Mouse (Mus musculus) hindbrain, embryonic 13.5 days (tissue): ENCODE results near the gene Gxylt2. TPM values are rescaled to one million over a fixed set of nuclear protein-coding genes. Genes with fewer than 3 reads are reported as not detected.
A peak's percentile ranks its signal among the peaks of the same experiment; 100 is the strongest.

ENCODE experiments used
- ATAC-seq: fragments of 200-750 bp; cut with Nextera tagmentation; 2 replicates; pipeline ENCODE4 v1.8.0; 2017; ENCODE audit warnings: moderate TSS enrichment; ENCODE audit not compliant: low FRiP score
- H3K27ac ChIP-seq: fragments of 300-500 bp; sonication (generic); 2 replicates; pipeline ENCODE4 v1.5.1; 2015; ENCODE audit warnings: inconsistent platforms, mild to moderate bottlenecking, moderate library complexity
- H3K27me3 ChIP-seq: fragments of 300-500 bp; sonication (generic); 2 replicates; pipeline ENCODE4 v1.6.1; 2015; ENCODE audit warnings: mild to moderate bottlenecking, inconsistent platforms
- H3K36me3 ChIP-seq: fragments of 300-500 bp; sonication (generic); 2 replicates; pipeline ENCODE4 v1.6.1; 2015; ENCODE audit warnings: mild to moderate bottlenecking, inconsistent platforms
- H3K4me1 ChIP-seq: fragments of 300-500 bp; sonication (generic); replicated peaks from 2 replicates; pipeline ENCODE4 v1.6.1; 2015; ENCODE audit warnings: inconsistent platforms
- H3K4me2 ChIP-seq: fragments of 300-500 bp; sonication (generic); 2 replicates; pipeline ENCODE4 v1.6.1; 2015; ENCODE audit warnings: inconsistent platforms, mild to moderate bottlenecking, moderate library complexity
- H3K4me3 ChIP-seq: fragments of 300-500 bp; sonication (generic); 2 replicates; pipeline ENCODE4 v1.5.1; 2015; ENCODE audit warnings: mild to moderate bottlenecking, inconsistent platforms
- H3K9ac ChIP-seq: fragments of 300-500 bp; sonication (generic); 2 replicates; pipeline ENCODE4 v1.6.1; 2015; ENCODE audit warnings: mild to moderate bottlenecking, inconsistent platforms
- H3K9me3 ChIP-seq: fragments of 300-500 bp; sonication (generic); 2 replicates; pipeline ENCODE4 v1.6.1; 2016; ENCODE audit warnings: inconsistent platforms
- WGBS: fragments of 180-500 bp; shearing (Covaris S2); methylation state at CpG from one replicate; pipeline ENCODE4 v1.1.7; 2015; 5-methylcytosine and 5-hydroxymethylcytosine counted together
- polyA plus RNA-seq: library from polyadenylated mRNA; unstranded; fragments of >200 nt; fragmentation: Nextera tagmentation; extraction: Ambion mirVana; gene quantifications from 2 replicates; pipeline ENCODE4 v1.2.1, GENCODE M21; 2015

The Gxylt2 gene
- polyA plus RNA-seq, 1 experiment from 2014 or later, result 2.2 TPM

- WGBS, result 70% methylated on average over 1 of the region's 1 CpGs
These were observed 103.2 kb downstream of the Gxylt2 start for GRCm38 (mm10) chr6:100807746-100808145.

GRCm38 (mm10) chr6:100808221-100808778, 103.8 kb downstream of the Gxylt2 start:
- no peak for ATAC-seq
- no peak overlapping the region for H3K27ac ChIP-seq
- WGBS, result 94% methylated on average over 6 of the region's 6 CpGs

More at GRCm38 (mm10) chr6:100807746-100808145, 103.2 kb downstream of the Gxylt2 start:
- H3K9ac ChIP-seq, result no peak overlapping the region
- H3K4me1 ChIP-seq, result 0 out of 2 replicates have a peak, but pooled peaks cover 2% of the 10 kb centered on the region
- ATAC-seq, result no peak
- no peak overlapping the region for H3K4me2 ChIP-seq
- no peaks in the 10 kb centered on the region for H3K27me3 ChIP-seq
- no peaks in the 10 kb centered on the region for H3K9me3 ChIP-seq
- H3K36me3 ChIP-seq, result no peaks in the 10 kb centered on the region
- no peak overlapping the region for H3K4me3 ChIP-seq
- no peak overlapping the region for H3K27ac ChIP-seq

GRCm38 (mm10) chr6:100810117-100810516, 105.6 kb downstream of the Gxylt2 start:
- Histone ChIP-seq H3K9me3 (no peaks in the 10 kb centered on the region), H3K27ac (no peak overlapping the region), H3K4me2 (no peak overlapping the region), H3K36me3 (no peaks in the 10 kb centered on the region), H3K4me3 (no peak overlapping the region), H3K4me1 (no peaks in the 10 kb centered on the region), H3K27me3 (no peaks in the 10 kb centered on the region), H3K9ac (no peak overlapping the region)
- ATAC-seq, result no peak
- WGBS, result 90% methylated on average over 4 of the region's 4 CpGs

More at GRCm38 (mm10) chr6:100808221-100808778, 103.8 kb downstream of the Gxylt2 start:
- no peaks in the 10 kb centered on the region for H3K36me3 ChIP-seq
- no peaks in the 10 kb centered on the region for H3K27me3 ChIP-seq
- H3K4me1 ChIP-seq, result no peaks in the 10 kb centered on the region
- no peak overlapping the region for H3K4me2 ChIP-seq
- H3K9me3 ChIP-seq, result no peaks in the 10 kb centered on the region
- no peak overlapping the region for H3K4me3 ChIP-seq
- H3K9ac ChIP-seq, result no peak overlapping the region

- Histone ChIP-seq H3K9ac (no peak overlapping the region), H3K4me3 (no peak overlapping the region), H3K27me3 (no peaks in the 10 kb centered on the region), H3K4me2 (no peak overlapping the region), H3K27ac (no peak overlapping the region), H3K36me3 (no peaks in the 10 kb centered on the region), H3K4me1 (no peaks in the 10 kb centered on the region), H3K9me3 (no peaks in the 10 kb centered on the region)
- no peak for ATAC-seq
- 82% methylated on average over 3 of the region's 3 CpGs for WGBS
These were observed 107.2 kb downstream of the Gxylt2 start for GRCm38 (mm10) chr6:100811731-100812130.

- no peak for ATAC-seq
- H3K27me3 ChIP-seq, result no peaks in the 10 kb centered on the region
- WGBS, result 90% methylated on average over 2 of the region's 2 CpGs
- no peak overlapping the region for H3K4me2 ChIP-seq
- H3K4me3 ChIP-seq, result no peak overlapping the region
- no peak overlapping the region for H3K27ac ChIP-seq
- no peaks in the 10 kb centered on the region for H3K36me3 ChIP-seq
- no peaks in the 10 kb centered on the region for H3K9me3 ChIP-seq
- no peak overlapping the region for H3K9ac ChIP-seq
- H3K4me1 ChIP-seq, result no peaks in the 10 kb centered on the region
These were observed 116.8 kb downstream of the Gxylt2 start for GRCm38 (mm10) chr6:100821367-100821766.

- no peak for ATAC-seq
- Histone ChIP-seq H3K9ac (no peak overlapping the region), H3K27ac (no peak overlapping the region), H3K9me3 (no peaks in the 10 kb centered on the region), H3K27me3 (no peaks in the 10 kb centered on the region), H3K36me3 (no peaks in the 10 kb centered on the region), H3K4me1 (no peaks in the 10 kb centered on the region), H3K4me2 (no peak overlapping the region), H3K4me3 (no peak overlapping the region)
- WGBS, result 85% methylated on average over 1 of the region's 1 CpGs
These were observed 118.8 kb downstream of the Gxylt2 start for GRCm38 (mm10) chr6:100823356-100823755.

GRCm38 (mm10) chr6:100824381-100824965, 119.9 kb downstream of the Gxylt2 start:
- ATAC-seq, result no peak
- no peaks in the 10 kb centered on the region for H3K9me3 ChIP-seq

GRCm38 (mm10) chr6:100826046-100826445, 121.5 kb downstream of the Gxylt2 start:
- no peaks in the 10 kb centered on the region for H3K27me3 ChIP-seq
- 89% methylated on average over 6 of the region's 6 CpGs for WGBS
- no peak overlapping the region for H3K4me2 ChIP-seq

More at GRCm38 (mm10) chr6:100824381-100824965, 119.9 kb downstream of the Gxylt2 start:
- H3K27ac ChIP-seq, result no peak overlapping the region
- no peak overlapping the region for H3K4me3 ChIP-seq
- 67% methylated on average over 7 of the region's 7 CpGs for WGBS
- no peaks in the 10 kb centered on the region for H3K27me3 ChIP-seq
- H3K36me3 ChIP-seq, result no peaks in the 10 kb centered on the region
- H3K4me2 ChIP-seq, result no peak overlapping the region
- H3K9ac ChIP-seq, result no peak overlapping the region
- no peaks in the 10 kb centered on the region for H3K4me1 ChIP-seq

GRCm38 (mm10) chr6:100828565-100828964, 124.0 kb downstream of the Gxylt2 start:
- Histone ChIP-seq H3K36me3 (no peaks in the 10 kb centered on the region), H3K9me3 (no peaks in the 10 kb centered on the region), H3K4me1 (no peaks in the 10 kb centered on the region), H3K9ac (no peak overlapping the region), H3K4me3 (no peak overlapping the region), H3K27me3 (no peaks in the 10 kb centered on the region), H3K4me2 (no peak overlapping the region), H3K27ac (no peak overlapping the region)
- whole genome bisulfite sequencing, result 91% methylated on average over 7 of the region's 7 CpGs
- ATAC-seq, result no peak

More at GRCm38 (mm10) chr6:100826046-100826445, 121.5 kb downstream of the Gxylt2 start:
- Histone ChIP-seq H3K36me3 (no peaks in the 10 kb centered on the region), H3K9me3 (no peaks in the 10 kb centered on the region), H3K27ac (no peak overlapping the region), H3K4me1 (no peaks in the 10 kb centered on the region), H3K4me3 (no peak overlapping the region), H3K9ac (no peak overlapping the region)
- no peak for ATAC-seq

- Histone ChIP-seq H3K36me3 (no peaks in the 10 kb centered on the region), H3K27me3 (no peaks in the 10 kb centered on the region), H3K9ac (no peak overlapping the region), H3K4me2 (no peak overlapping the region), H3K4me3 (no peak overlapping the region), H3K9me3 (no peaks in the 10 kb centered on the region), H3K4me1 (peaks cover 5% of the 10 kb centered on the region), H3K27ac (no peak overlapping the region)
- WGBS, result 78% methylated on average over 5 of the region's 5 CpGs
- ATAC-seq, result no peak
These were observed 125.2 kb downstream of the Gxylt2 start for GRCm38 (mm10) chr6:100829770-100830169.

GRCm38 (mm10) chr6:100831188-100831587, 126.7 kb downstream of the Gxylt2 start:
- Histone ChIP-seq H3K9me3 (no peaks in the 10 kb centered on the region), H3K4me1 (peaks cover 17% of the 10 kb centered on the region), H3K4me3 (no peak overlapping the region), H3K36me3 (peaks cover 10% of the 10 kb centered on the region), H3K4me2 (no peak overlapping the region), H3K27me3 (no peaks in the 10 kb centered on the region), H3K9ac (no peak overlapping the region), H3K27ac (no peak overlapping the region)
- WGBS, result 92% methylated on average over 3 of the region's 3 CpGs
- ATAC-seq, result no peak

GRCm38 (mm10) chr6:100831751-100832150, 127.2 kb downstream of the Gxylt2 start:
- no peaks in the 10 kb centered on the region for H3K27me3 ChIP-seq
- H3K27ac ChIP-seq, result no peak overlapping the region
- no peak overlapping the region for H3K9ac ChIP-seq
- H3K36me3 ChIP-seq, result peaks cover 15% of the 10 kb centered on the region
- WGBS, result 87% methylated on average over 6 of the region's 6 CpGs
- no peak overlapping the region for H3K4me2 ChIP-seq
- no peak for ATAC-seq
- no peaks in the 10 kb centered on the region for H3K9me3 ChIP-seq
- H3K4me3 ChIP-seq, result no peak overlapping the region
- peaks cover 20% of the 10 kb centered on the region for H3K4me1 ChIP-seq

- ATAC-seq, result peak; percentile 92
- H3K9me3 ChIP-seq, result no peaks in the 10 kb centered on the region
These were observed 128.8 kb downstream of the Gxylt2 start, which contains the start of gene Ppp4r2 for GRCm38 (mm10) chr6:100833355-100833754. Ppp4r2 (plus strand) TSS chr6:100833622.

More at GRCm38 (mm10) chr6:100833355-100833754, 128.8 kb downstream of the Gxylt2 start, which contains the start of gene Ppp4r2:
- Histone ChIP-seq H3K27ac (peak within 1 kb of the TSS; percentile 93), H3K27me3 (no peaks in the 10 kb centered on the region), H3K4me3 (peak within 1 kb of the TSS; percentile 78), H3K4me1 (peaks cover 33% of the 10 kb centered on the region), H3K9ac (peak within 1 kb of the TSS; percentile 89), H3K4me2 (peak within 1 kb of the TSS; percentile 66), H3K36me3 (peaks cover 30% of the 10 kb centered on the region)
- WGBS, result under 1% methylated on average over 44 of the region's 50 CpGs
